Mouse (Mus musculus): ENCODE data around the gene Gpr137b. TPM values are rescaled to one million over a fixed set of nuclear protein-coding genes. Genes with fewer than 3 reads are reported as not detected.

The Gpr137b gene
- polyA plus RNA-seq (2017; shearing (Covaris generic)), result 2.3 TPM

DNA sequence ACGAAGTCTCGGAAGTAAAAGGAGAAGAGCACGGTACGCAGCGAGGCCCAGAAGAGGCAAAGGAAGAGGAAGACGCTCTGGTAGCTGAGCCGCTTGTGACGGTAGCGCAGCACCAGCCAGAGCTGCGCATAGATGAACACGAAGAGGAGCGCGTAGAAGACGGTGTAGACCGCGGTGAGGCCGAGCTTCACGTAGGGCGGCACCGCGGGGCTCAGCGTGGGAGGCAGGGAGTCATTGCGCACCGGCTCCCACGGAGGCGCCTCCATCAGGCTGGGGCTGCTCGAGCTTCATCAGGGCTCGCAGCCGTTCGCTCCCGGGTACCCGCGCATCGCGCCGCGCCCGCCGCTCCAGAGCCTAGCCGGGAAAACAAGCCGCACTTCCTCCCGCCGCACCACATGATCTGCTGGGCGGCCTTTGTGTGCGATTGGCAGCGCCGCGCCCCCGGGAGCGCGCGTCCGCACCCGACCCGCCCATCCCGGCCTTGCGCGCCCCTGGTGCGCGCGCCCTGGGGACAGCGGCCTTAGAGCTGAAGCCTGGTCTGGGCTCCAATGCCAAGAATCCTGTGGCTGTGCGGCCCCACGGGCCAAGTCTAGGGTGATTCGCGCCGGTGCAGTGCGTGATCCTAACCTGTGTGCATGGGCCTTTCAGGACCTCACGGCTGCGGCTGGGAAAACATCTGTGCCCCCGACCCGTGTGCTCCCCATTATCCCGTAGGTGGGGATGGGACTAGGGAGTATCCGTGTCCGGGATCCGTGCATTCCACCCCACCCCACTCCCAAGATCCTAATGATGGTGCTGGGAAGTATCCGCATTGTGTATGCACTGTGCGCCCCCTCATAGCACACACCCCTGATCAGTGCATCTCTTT lies at the start of gene Gpr137b:
Gpr137b (minus strand) TSS at position 787 of the 868 bp plus-strand sequence.

DNA sequence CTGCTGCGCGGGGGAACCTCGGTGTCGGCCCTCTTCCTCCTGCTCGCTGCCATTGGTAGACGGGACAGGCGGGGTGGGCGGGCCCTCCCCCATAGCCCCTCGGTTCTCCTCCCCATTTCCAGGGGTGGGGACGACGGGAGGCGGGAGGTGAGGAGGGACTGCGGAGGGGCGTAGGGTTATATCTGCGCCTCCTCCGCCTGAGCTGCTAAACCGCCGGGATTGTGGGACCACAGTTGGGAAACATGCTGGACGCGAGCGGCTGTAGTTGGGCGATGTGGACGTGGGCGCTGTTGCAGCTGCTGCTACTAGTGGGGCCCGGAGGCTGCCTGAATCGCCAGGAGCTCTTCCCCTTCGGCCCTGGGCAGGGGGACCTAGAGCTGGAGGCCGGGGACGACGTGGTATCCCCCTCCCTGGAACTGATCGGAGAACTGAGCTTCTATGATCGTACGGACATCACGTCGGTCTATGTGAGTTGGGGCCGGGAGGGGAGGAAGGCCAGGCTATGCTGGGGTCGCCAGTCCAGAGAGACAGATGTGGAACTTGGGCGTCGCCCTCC lies 43.7 kb upstream of the Gpr137b start, which contains the start of gene Nid1:
Nid1 (plus strand) TSS at position 92 of the 556 bp plus-strand sequence.

Other genes starting within 250 kb of the Gpr137b start
- gene Prl2c5, start 211.3 kb downstream of the Gpr137b start, polyA plus RNA-seq (2017; shearing (Covaris generic)), result 0.46 TPM
- gene Nid1, start 43.5 kb upstream of the Gpr137b start, polyA plus RNA-seq (2017; shearing (Covaris generic)), result 0.27 TPM
- gene Lyst, start 196.4 kb upstream of the Gpr137b start, polyA plus RNA-seq (2017; shearing (Covaris generic)), result 55.0 TPM

Measured in effector memory CD4-positive, alpha-beta T cell, adult 7 months (primary cell).